Mouse (Mus musculus) hindbrain, postnatal 0 days (tissue): Measurements from ENCODE around the gene Fbxo42. TPM values are rescaled to one million over a fixed set of nuclear protein-coding genes. Genes with fewer than 3 reads are reported as not detected.

Experiments used
- ATAC-seq: fragments of 200-750 bp; cut with Nextera tagmentation; 2 replicates; pipeline ENCODE4 v1.8.0; 2017; ENCODE audit warnings: mild to moderate bottlenecking, moderate TSS enrichment, moderate library complexity
- DNase-seq: peaks from one replicate; pipeline ENCODE4 v3.0.0-alpha.2; 2015; ENCODE audit warnings: low spot score
- H3K27ac ChIP-seq: fragments of 300-500 bp; sonication (generic); 2 replicates; pipeline ENCODE4 v1.5.1; 2014; ENCODE audit warnings: mild to moderate bottlenecking
- H3K27me3 ChIP-seq: fragments of 300-500 bp; sonication (generic); 2 replicates; pipeline ENCODE4 v1.6.1; 2014; ENCODE audit warnings: low read length, mixed read lengths; ENCODE audit not compliant: insufficient read depth
- H3K36me3 ChIP-seq: fragments of 300-500 bp; sonication (generic); 2 replicates; pipeline ENCODE4 v1.6.1; 2014; ENCODE audit warnings: low read length, mixed read lengths; ENCODE audit not compliant: insufficient read depth
- H3K4me1 ChIP-seq: fragments of 300-500 bp; sonication (generic); 2 replicates; pipeline ENCODE4 v1.6.1; 2014; ENCODE audit warnings: antibody characterized with exemption, low read length, mixed read lengths; ENCODE audit not compliant: insufficient read depth
- H3K4me2 ChIP-seq: fragments of 300-500 bp; sonication (generic); 2 replicates; pipeline ENCODE4 v1.6.1; 2014; ENCODE audit warnings: low read depth, mild to moderate bottlenecking, low read length, moderate library complexity, mixed read lengths
- H3K4me3 ChIP-seq: fragments of 300-500 bp; sonication (generic); 2 replicates; pipeline ENCODE4 v1.5.1; 2014; ENCODE audit warnings: low read length
- H3K9ac ChIP-seq: fragments of 300-500 bp; sonication (generic); replicated peaks from 2 replicates; pipeline ENCODE4 v1.6.1; 2014; ENCODE audit warnings: mild to moderate bottlenecking, low read length, moderate library complexity, mixed read lengths
- H3K9me3 ChIP-seq: fragments of 300-500 bp; sonication (generic); 2 replicates; pipeline ENCODE4 v1.6.1; 2016; ENCODE audit warnings: low read length, mixed read lengths
- CTCF ChIP-seq: IDR thresholded peaks from 2 replicates; pipeline ENCODE4 v1.5.1; 2016; ENCODE audit warnings: antibody characterized with exemption, control low read depth, low read depth
- WGBS: fragments of 180-500 bp; shearing (Covaris S2); extraction: QIAGEN DNeasy Blood & Tissue Kit; methylation state at CpG from one replicate; pipeline ENCODE4 v1.1.7; 2014; 5-methylcytosine and 5-hydroxymethylcytosine counted together
- polyA plus RNA-seq: library from polyadenylated mRNA; unstranded; fragments of >200 nt; fragmentation: Nextera tagmentation; extraction: Ambion mirVana; gene quantifications from 2 replicates; pipeline ENCODE4 v1.2.1, GENCODE M21; 2015
- total RNA-seq: library from RNA; depleted of rRNA; stranded (reverse); fragments of >200 nt; gene quantifications from 2 replicates; pipeline ENCODE4 v1.2.3, GENCODE M21; 2014; rRNA removed

Fbxo42 gene
- total RNA-seq (20.8 and 22.5 TPM in 2 replicates), polyA plus RNA-seq (15.5 and 17.5 TPM in 2 replicates)

DNA sequence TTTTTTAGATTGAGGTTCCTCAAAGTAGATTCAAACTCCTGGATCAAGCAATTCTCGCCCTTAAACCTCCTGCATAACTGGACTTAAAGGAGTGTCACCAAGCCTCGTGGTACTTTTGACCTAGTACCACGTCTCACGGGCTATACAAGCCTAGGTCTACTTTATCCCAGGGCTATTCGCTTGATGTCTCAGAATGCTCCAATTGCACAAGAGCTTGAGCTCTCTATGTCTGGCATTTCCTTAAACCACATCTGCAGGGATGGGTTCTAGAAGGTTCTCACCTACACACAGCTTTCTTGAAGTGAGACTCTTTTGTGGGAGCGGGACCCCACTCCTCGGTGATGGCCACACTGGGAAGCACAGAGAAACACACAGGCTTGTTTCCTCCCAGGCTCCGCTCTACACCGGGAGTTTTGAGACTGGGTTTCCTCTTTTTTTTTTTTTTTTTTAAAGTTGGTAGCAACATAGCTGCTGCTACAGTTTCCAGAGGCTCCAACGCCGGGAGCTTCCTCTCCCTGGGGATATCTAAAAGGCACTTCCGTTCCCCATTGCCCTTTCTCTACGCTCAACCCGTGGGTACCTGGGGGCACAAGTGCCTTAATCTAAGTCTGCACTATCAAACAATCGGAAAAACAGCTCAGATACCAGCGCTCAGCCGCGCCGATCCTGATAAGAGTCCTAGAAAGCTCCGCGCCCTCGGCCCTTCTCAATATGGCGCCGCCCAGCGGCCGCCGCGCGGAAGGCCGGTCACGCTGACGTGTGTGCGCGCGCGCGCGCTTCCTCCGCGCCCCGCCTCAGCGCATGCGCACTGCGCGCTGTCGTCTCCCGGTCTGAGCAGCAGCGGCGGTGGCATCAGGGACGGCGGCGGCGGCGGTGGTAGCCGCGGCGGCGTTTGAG is at the start of gene Fbxo42:
Gene Fbxo42, plus strand, starts transcription at position 802 of the 897 bp plus-strand sequence.
- H3K4me2 ChIP-seq = peak within 1 kb of the TSS; percentile 67
- H3K36me3 ChIP-seq = no peaks in the 10 kb centered on the region
- WGBS = 10% methylated on average over 57 of the region's 58 CpGs
- DNase-seq (peak; percentile 98), ATAC-seq (peak; percentile 89)
- H3K4me3 ChIP-seq = peak within 1 kb of the TSS; percentile 99
- H3K27me3 ChIP-seq = no peaks in the 10 kb centered on the region
- H3K9ac ChIP-seq = peak within 1 kb of the TSS; percentile 99
- peak within 1 kb of the TSS; percentile 96 for H3K27ac ChIP-seq
- no peaks in the 10 kb centered on the region for H3K9me3 ChIP-seq
- TF ChIP-seq CTCF = peak; percentile 62
- H3K4me1 ChIP-seq = no peaks in the 10 kb centered on the region

- no peak for TF ChIP-seq CTCF
Observed at GRCm38 (mm10) chr4:141098935-141099334, 48.8 kb upstream of the Fbxo42 start.

DNA sequence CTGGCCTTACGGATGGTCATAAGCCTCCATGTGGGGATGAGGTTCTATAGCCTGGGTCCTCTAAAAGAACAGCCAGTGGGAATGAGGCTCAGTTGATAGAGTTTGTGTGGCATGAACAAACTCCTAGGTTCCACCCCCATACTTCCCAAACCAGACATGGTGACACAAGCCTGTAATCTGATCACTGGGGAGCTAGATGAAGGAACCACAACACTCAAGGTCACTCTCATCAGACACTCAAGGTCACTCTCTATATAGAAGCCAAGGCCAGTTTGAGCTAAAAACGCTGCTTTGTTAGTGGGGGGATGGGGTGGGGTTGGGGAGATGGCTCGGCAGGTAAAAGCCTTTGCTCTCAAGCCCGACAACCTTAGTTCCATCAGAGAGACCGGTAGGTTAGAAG is 47.8 kb upstream of the Fbxo42 start:
- H3K4me3 ChIP-seq = no peak overlapping the region
- H3K36me3 ChIP-seq = no peaks in the 10 kb centered on the region
- no peak overlapping the region for H3K4me2 ChIP-seq
- no peak overlapping the region for H3K27ac ChIP-seq
- ATAC-seq (no peak), DNase-seq (no peak)
- no peaks in the 10 kb centered on the region for H3K27me3 ChIP-seq
- TF ChIP-seq CTCF = no peak
- H3K9ac ChIP-seq = no peak overlapping the region
- no peaks in the 10 kb centered on the region for H3K9me3 ChIP-seq
- WGBS = 84% methylated on average over 5 of the region's 5 CpGs
- H3K4me1 ChIP-seq = no peaks in the 10 kb centered on the region

More at GRCm38 (mm10) chr4:141098935-141099334, 48.8 kb upstream of the Fbxo42 start:
- no peaks in the 10 kb centered on the region for H3K27me3 ChIP-seq
- H3K4me1 ChIP-seq = no peaks in the 10 kb centered on the region
- 77% methylated on average over 4 of the region's 4 CpGs for WGBS
- H3K36me3 ChIP-seq = no peaks in the 10 kb centered on the region
- no peak overlapping the region for H3K27ac ChIP-seq
- no peaks in the 10 kb centered on the region for H3K9me3 ChIP-seq
- DNase-seq = no peak
- H3K4me2 ChIP-seq = no peak overlapping the region
- ATAC-seq = no peak
- no peak overlapping the region for H3K9ac ChIP-seq
- H3K4me3 ChIP-seq = no peak overlapping the region

DNA sequence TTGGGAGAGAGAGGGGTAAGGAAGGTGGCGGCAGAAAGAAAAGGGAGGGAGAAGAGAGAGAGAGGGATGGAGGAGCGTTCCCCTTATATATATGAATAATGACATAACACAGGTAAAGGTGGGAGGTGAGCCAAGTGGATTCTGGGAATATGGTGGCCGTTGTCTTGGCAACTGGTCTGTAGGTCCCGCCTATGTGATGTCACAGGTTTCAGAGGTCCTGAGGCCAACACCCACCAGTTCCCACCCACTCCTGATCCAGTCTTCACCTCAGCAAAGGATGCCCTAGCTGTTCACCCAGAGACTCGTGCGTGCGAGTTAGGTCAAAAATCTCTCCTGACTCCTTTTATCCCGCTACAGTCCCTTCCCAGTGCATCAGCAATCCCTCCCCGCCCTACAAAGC is 46.4 kb upstream of the Fbxo42 start:
- Histone ChIP-seq H3K9ac (no peak overlapping the region), H3K4me3 (no peak overlapping the region), H3K4me1 (no peaks in the 10 kb centered on the region), H3K9me3 (no peaks in the 10 kb centered on the region), H3K27me3 (no peaks in the 10 kb centered on the region), H3K27ac (no peak overlapping the region), H3K4me2 (no peak overlapping the region), H3K36me3 (no peaks in the 10 kb centered on the region)
- WGBS = 93% methylated on average over 9 of the region's 9 CpGs
- no peak for DNase-seq
- ATAC-seq = no peak
- TF ChIP-seq CTCF = no peak

GRCm38 (mm10) chr4:141101855-141102254 is 45.9 kb upstream of the Fbxo42 start:
- WGBS = 69% methylated on average over 6 of the region's 6 CpGs
- no peak overlapping the region for H3K27ac ChIP-seq
- no peak for ATAC-seq
- no peaks in the 10 kb centered on the region for H3K4me1 ChIP-seq
- TF ChIP-seq CTCF = peak; percentile 66
- no peak overlapping the region for H3K9ac ChIP-seq
- no peaks in the 10 kb centered on the region for H3K27me3 ChIP-seq
- DNase-seq = peak; percentile 39
- no peaks in the 10 kb centered on the region for H3K9me3 ChIP-seq
- no peaks in the 10 kb centered on the region for H3K36me3 ChIP-seq
- no peak overlapping the region for H3K4me2 ChIP-seq
- H3K4me3 ChIP-seq = no peak overlapping the region

DNA sequence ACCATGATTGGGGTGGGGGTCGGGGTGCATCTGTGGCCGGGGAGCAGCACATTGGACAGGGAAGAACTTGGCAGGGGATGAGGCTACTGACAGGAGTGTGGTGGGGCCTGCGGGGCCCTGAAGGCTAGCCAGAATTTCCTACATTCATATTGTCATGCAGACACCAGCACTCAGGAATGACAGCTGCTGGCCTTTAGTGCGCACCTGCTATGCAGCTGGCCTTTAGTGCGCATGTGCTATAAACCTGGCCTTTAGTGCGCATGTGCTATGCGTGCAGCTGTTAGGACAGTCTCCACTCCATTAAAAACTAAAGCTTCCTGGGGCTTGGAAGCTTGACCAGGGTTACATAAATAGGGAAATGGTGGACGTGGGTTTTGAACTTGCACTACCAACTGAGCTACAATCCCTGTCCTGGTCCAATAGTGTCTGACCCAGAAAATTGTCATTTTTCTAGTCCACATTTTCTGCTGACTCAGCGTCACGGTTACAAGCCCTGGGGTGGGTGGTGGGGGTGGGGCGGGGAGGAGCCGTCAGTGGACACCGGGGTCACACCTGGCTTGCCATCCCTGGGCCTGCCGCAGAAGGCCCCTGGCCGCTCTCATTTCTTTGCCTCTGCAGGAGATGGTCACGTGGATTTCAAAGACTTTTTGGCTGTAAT is 41.1 kb upstream of the Fbxo42 start:
- Histone ChIP-seq H3K9me3 (no peaks in the 10 kb centered on the region), H3K4me3 (no peak overlapping the region), H3K27me3 (no peaks in the 10 kb centered on the region), H3K36me3 (no peaks in the 10 kb centered on the region), H3K9ac (no peak overlapping the region), H3K4me1 (no peaks in the 10 kb centered on the region), H3K27ac (no peak overlapping the region), H3K4me2 (no peak overlapping the region)
- DNase-seq (no peak), ATAC-seq (no peak)
- TF ChIP-seq CTCF = no peak
- WGBS = 68% methylated on average over 16 of the region's 16 CpGs
